Mouse (Mus musculus): ENCODE measurements around the gene Olfr460. TPM values are rescaled to one million over a fixed set of nuclear protein-coding genes. Genes with fewer than 3 reads are reported as not detected.
"Not testable (repeated sequence)": the region's sequence is repeated elsewhere in the genome, so short reads cannot be mapped to it uniquely, and the experiment has no call there.

Gene Olfr460
- not detected for total RNA-seq (2021)
- long read RNA-seq, experiment 1, result 0 reads
- long read RNA-seq, experiment 2, result 0 reads

DNA sequence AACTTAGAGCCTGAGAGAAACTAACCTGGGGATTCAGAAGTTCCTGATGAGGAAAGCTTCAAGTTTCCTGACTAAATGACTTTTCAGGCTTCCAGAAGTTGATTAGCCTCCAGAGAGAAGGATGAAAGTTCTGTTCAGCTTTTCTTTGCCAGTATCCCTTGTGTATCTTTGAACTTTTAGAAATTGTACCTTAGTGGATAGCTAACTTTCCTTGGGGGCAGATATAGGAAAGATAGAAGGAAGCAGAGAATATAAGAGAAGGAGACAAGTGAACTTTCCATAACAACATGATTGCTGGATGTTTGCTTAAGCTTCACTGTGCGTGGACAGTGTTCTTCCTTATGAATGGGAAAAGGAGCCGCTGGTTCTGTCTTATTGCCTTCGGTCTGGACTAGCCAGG, at the start of gene Olfr460:
TSS of gene Olfr460 (plus strand) at position 301 of the 400 bp plus-strand sequence.
- no peak for DNase-seq (ENCODE audit: low spot score in 2 of 2)

DNA sequence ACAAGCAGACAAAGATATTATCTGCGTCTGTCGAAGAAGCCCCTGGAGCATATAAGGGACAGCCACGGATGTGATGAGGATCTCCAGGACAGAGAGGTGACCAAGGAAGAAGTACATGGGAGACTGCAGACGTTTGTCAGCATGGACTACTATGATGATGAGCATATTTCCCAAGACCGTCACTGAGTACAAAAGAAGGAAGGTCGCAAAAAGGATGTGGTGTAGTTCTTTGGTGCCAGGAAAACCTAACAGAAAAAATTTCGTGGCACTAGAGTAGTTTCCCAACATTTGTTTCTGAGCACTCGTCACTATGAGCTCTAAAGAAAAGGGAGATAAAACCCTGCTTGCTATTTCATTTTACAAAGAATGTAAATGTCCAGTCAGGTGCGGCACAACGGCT, 24.6 kb upstream of the Olfr460 start:
- no peak for DNase-seq (ENCODE audit: low spot score in 2 of 2)

DNA sequence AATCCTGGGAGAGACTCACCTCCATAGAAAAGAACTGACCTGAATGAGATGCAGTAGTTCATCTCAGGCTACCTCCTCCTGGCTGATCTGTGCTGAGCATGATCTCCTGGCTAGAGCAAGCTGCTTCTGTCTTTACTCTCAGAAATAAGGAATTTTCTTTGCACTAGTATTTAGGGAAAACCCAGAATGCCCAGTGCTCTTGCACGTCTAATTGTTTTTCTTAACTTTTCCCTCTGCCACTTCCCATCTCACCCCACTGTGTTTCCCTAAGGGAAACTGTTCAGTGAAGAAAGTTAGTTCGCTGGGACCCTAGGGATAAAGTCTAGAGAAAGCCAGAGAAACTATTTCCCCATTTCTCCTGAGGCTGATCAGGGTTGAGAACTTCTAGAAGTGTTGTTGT, 14.3 kb upstream of the Olfr460 start, which contains the start of gene Olfr461:
TSS of gene Olfr461 (minus strand) at position 101 of the 400 bp plus-strand sequence.
- no peak for DNase-seq (ENCODE audit: low spot score in 2 of 2)

DNA sequence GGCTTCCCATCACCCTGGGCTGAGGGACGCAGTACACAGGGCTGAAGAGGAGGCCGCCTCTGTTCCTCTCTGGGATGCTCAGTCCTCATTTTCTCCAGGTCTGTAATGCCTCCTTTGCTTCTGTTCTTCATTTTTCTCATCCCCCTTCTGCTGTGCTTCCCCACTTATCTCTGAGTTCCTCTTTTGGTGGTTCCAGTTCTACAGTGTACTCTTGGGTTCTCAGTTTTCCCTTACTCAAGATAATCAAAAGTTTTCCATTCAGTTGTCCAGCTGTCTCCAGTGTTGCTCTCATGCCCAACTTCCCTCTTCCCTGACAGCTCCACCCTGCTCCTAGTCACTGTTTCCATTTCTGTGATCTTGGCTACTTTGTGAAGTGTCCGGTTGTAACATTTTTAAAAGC, 4.3 kb downstream of the Olfr460 start:
- no peak for DNase-seq (ENCODE audit: low spot score in 2 of 2)

DNA sequence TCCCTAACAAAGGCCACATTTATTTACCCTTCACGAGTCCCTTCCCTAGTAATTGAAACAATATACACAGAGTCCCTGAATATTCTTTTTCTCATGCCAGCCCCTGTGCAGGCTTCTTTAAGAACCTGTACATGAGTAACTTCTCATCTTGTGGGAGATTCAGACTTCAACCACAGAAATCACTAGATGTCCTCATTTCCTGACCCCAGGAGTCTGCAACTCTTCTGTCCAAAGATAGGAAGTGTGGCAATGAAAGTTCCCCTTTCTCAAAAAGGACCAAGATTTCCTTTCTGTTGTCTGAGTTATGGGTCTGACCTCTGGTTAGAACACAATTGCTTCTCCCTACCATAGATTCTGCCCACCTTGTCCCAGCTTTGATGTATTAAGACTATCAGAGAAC, 7.0 kb downstream of the Olfr460 start:
- DNase-seq (ENCODE audit: low spot score in 2 of 2), result no peak

DNA sequence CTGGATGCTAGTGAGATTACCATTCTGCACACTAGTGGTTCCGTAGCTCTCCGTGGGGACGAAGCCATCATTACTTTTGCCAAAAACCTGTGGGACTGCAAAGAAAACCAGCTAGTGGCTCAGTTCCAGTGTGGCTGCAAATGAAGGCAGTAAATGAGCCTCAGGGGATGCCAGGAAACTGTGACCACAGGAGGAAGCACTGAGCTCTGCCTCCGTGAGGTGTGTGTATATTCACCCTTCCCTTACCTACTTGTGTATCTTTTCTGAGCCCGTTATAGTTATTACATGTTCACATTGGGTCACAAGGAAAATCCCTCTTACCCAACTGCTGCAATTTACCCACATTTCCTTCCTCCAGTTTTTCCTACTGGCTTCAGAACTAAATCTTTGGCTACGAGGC, 15.0 kb downstream of the Olfr460 start:
- DNase-seq (ENCODE audit: low spot score in 2 of 2), result no peak

DNA sequence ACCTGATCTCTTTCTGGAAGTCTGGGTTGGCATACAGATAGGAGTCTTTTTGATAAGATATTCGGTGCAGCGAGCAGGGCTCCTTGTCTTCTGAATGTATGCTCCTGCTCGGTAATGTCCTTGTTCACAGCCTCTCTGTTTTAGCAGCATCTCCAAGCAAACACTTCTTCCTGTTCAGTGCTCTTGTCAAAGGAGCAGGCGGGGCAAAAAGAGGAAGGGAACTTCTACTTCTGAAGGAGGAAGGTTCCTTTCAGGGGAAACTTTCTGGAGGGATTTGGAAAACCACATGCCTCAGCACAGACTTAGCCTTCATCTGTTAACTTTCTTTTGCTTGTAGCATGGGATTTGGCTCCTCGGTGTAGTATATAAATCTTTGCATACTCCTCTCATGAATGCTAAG, 16.4 kb downstream of the Olfr460 start, which contains the start of gene Clec5a:
TSS of gene Clec5a (minus strand) at position 177 of the 400 bp plus-strand sequence.
- no peak for DNase-seq (ENCODE audit: low spot score in 2 of 2)

DNA sequence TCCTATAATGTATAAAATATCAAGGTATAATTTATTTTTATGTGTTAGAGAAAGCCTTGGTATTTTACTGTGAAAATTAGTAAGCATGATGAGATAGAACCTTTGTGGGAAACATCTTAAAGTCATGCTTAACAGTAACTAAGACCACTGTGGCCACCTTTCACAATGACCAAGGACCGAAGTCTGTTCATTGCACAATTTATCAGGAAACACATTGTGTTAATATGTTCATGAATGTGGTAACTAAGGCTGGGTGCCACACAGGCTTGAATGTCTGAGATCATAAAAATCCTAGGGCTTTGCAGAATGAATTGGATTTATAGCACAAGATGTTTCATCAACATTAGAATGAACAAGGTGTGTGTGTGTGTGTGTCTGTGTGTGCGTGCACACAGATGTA, 19.1 kb downstream of the Olfr460 start:
- DNase-seq (ENCODE audit: low spot score in 2 of 2), result no peak

DNA sequence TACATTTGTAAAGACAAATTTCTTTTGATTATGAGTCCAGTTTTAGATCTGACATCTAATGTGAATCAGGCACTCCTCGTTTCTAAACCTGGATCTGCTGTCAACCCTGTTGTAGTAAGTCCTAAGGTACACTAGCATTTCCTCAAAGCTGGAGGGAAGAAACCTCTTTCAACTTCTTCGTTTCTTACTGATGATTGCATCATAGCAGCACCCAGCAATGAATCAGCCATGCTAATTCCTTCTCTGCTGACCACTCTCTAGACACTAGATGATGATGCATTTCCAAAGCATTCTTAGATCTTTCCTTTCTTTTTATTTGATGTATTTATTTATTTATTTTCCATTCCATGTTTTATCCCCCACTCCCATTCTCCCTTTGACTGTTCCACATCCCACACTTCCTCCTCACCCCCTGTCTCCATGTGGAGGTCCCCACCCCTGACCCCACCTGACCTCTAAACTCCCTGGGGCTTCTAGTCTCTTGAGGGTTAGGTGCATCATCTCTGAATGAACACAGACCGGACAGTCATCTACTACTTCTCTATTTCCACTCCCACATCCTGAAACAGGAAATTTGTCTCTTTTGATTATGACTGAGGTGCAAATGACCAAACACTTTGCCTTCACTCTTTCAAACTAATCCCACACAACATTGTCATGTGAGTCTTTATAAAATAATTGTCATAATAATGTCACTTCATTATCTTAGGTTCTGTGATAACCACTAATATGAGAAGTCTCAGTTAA, 25.7 kb downstream of the Olfr460 start:
- DNase-seq (ENCODE audit: low spot score in 2 of 2), result no peak

DNA sequence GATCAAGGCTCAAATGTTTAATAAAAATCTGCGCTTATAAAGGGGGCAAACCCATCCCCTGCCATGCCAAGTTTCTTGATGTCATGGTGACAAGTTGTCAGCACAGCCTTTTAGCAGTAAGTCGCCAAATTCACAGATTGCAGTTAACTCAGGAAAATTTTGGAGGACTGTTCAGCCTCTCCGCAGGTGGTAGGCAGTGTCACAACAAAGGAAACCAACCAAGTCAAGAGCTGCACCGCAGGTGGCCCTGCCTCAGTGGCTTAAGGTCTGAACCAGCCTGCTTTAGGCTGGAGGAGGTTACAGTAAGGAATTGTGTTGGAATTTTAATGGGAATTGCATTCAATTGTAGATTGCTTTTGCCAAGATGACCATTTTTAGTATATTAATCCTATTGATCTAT, 29.3 kb downstream of the Olfr460 start:
- DNase-seq (ENCODE audit: low spot score in 2 of 2), result not testable (repeated sequence)

DNA sequence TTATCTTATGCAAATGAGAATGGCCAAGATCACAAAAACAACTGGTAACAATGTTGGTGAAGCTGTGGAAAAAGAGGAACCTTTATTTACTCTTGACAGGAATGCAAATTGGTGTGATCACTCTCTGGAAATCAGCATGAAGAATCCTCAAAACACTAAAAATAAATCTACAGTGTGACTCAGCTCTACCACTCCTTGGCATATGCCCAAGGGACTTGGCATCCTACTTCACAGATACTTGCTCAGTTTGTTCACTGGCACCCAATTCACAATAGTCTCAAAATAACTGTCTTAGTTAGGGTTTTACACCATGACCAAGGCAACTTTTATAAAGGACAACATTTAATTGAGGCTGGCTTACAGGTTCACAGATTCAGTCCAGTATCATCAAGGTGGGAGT, 38.1 kb downstream of the Olfr460 start:
- DNase-seq (ENCODE audit: low spot score in 2 of 2), result peak in 1 of 2 experiments; percentile 15

DNA sequence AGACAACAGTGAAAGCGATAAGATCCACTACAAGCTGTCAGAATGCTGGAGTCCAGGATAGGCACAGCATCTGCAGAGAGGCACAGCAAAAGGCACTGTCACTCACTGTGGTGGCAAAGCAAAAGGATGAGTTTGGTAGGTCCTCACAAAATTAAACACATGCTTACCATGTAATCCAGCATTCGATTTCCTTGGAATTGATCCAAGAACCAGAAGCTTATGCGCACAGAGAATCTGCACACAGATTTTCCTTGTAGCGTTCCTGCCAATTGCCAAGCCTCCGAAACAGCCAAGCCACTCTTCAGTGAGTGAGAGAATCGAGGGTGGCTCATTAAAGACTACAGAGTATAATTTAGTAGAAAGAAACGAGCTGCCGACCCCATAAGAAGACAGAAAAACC, 41.0 kb downstream of the Olfr460 start:
- no peak for DNase-seq (ENCODE audit: low spot score in 2 of 2)

DNA sequence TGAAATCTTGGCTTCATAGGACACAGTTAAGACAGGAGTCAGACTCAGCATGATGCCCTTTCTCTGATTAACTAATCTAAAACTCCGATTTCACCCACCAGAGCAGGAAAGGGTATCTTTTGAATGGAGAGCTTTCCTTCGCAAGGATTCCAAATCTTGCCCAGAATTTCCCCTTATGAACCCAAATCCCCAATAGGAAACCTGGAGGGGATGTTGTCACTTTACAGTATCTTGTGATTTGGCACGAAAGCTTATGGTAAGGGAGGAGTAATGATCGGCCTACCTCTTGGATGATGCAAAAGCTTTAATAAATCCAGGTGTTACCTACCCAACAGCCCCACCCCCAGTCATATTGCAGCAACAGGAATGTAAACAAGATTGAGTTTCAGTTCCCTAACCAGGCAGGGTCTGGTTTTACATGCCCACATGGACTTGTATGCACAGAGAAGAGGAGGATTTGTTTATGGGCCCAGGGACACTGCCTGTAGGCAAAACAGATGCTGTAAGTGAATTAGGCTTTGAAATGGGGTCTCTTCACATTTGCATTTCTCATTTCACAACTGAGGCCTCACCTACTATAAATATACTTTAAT, 44.1 kb downstream of the Olfr460 start, which contains the start of gene Tas2r138:
TSS of gene Tas2r138 (minus strand) at position 51 of the 593 bp plus-strand sequence.
- DNase-seq (ENCODE audit: low spot score in 2 of 2), result no peak

DNA sequence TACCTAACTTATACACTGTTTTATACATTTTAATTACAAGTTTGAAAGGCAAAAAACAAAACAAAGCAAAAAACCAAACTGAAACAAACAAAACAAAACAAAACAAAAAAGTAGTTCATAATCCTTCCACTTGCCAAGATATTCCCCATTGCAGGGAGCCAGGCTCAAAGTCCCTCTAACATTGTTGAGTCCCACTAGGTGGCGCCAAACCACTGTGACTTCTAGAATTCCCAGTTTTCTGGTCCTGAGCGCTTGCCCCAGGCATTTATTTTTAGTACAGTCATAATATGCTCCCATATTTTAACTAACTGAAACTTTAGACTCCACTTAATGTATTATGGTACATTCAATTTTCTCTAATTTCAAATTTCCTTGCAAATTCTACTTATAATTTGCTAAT, 48.7 kb downstream of the Olfr460 start:
- peak; percentile 67 to 69 for DNase-seq (ENCODE audit: low spot score in 2 of 2)

Other genes starting within 250 kb of the Olfr460 start
- 10 to 100 TPM; 20.3 to 30.5 TPM for gene Agk, start 244.3 kb upstream of the Olfr460 start, total RNA-seq (2021)
- 10 to 100 TPM in 1 of 2 experiments, 1 to 10 TPM in 1; 9.9 to 14.9 TPM for gene E330009J07Rik, start 133.4 kb upstream of the Olfr460 start, total RNA-seq (2021)
- not detected for gene Wee2, start 130.4 kb upstream of the Olfr460 start, total RNA-seq (2021)
- 10 to 100 TPM; 37.7 to 42.4 TPM for gene Ssbp1, start 98.1 kb upstream of the Olfr460 start, total RNA-seq (2021)
- not detected for gene Tas2r137, start 78.3 kb upstream of the Olfr460 start, total RNA-seq (2021)
- gene Tas2r108, start 76.0 kb upstream of the Olfr460 start, total RNA-seq (2021), result not detected
- gene Prss37, start 50.0 kb upstream of the Olfr460 start, total RNA-seq (2021), result not detected
- not detected for gene Olfr461, start 14.4 kb upstream of the Olfr460 start, total RNA-seq (2021)
- 1 to 10 TPM in 1 of 2 experiments, under 1 TPM in 1; 0.86 to 1.1 TPM for gene Clec5a, start 16.3 kb downstream of the Olfr460 start, total RNA-seq (2021)
- not detected for gene Tas2r138, start 43.8 kb downstream of the Olfr460 start, total RNA-seq (2021)
- under 1 TPM in 1 of 2 experiments, not detected in 1; 0.89 TPM for gene Mgam, start 59.3 kb downstream of the Olfr460 start, total RNA-seq (2021)

Measured in adrenal gland, adult 18-20 months (tissue).